Mouse (Mus musculus): ENCODE results near the gene Dnase1.

Dnase1 gene

GRCm38 (mm10) chr16:4036807-4037206 lies at the start of gene Dnase1:
TSS of gene Dnase1 (plus strand) at chr16:4036942.
- in situ Hi-C loops (cut with MboI, MseI): no loop called here

GRCm38 (mm10) chr16:3988410-3988809 lies 48.3 kb upstream of the Dnase1 start:
- in situ Hi-C loops (cut with MboI, MseI): no loop called here

DNA sequence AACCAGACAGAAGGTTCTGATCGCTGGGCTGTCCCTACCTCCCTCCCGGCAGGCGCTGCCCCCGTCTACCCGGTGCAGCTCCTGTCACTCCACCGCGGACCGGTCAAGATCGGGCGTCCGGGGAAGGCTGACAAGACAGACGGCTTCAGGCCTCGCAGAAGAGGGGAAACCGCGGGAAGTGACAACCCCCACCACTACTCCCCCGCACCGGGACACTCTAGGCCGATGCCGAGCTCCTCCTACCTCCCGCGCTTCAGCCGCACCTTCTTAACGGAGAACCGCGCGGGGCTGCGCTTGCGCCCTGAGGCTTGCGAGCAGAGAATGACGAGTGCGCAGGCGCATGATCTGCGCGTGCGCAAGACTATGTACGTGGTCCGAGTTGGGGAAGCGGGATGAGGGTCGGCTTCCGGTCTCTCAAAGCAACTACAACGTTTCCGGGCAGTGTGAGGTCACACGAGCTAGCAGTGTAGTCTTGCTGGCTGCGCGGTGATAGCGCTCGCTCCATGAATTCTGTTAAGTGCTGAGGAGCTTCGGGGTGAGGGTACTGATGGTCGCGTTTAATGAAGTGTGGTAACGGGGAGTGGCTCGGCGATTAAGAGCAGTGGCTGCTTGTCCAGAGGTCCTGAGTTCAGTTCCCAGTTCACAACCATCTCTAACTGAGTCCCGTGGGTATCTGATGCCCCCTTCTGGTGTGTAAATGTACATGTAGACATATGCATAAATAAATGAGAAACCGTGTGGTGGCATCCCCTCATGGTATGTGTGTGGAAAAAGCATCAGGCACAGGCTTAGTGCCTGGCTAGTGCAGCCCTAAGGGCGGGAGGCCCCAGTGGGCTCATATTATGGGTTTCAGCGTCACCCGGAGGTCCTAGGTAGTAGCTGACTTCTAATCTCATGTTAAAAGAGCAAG lies 33.0 kb upstream of the Dnase1 start, which contains the start of gene Slx4:
Gene Slx4 (minus strand): TSS at position 282 of the 910 bp plus-strand sequence.
- in situ Hi-C loops (cut with MboI, MseI): no loop called here

GRCm38 (mm10) chr16:4012882-4013570 lies 23.7 kb upstream of the Dnase1 start:
- in situ Hi-C loops (cut with MboI, MseI): no loop called here

GRCm38 (mm10) chr16:4014040-4014668 lies 22.6 kb upstream of the Dnase1 start:
- in situ Hi-C loops (cut with MboI, MseI): no loop called here

GRCm38 (mm10) chr16:4016786-4017185 lies 20.0 kb upstream of the Dnase1 start:
- in situ Hi-C loops (cut with MboI, MseI): loop anchor here (5.0 kb wide), 1 partner anchor 51 kb away; no protein-coding TSS in a partner anchor

GRCm38 (mm10) chr16:4017466-4017865 lies 19.3 kb upstream of the Dnase1 start:
- in situ Hi-C loops (cut with MboI, MseI): loop anchor here (5.0 kb wide), 1 partner anchor 50 kb away; no protein-coding TSS in a partner anchor

GRCm38 (mm10) chr16:4021241-4021640 lies 15.5 kb upstream of the Dnase1 start:
- in situ Hi-C loops (cut with MboI, MseI): no loop called here

DNA sequence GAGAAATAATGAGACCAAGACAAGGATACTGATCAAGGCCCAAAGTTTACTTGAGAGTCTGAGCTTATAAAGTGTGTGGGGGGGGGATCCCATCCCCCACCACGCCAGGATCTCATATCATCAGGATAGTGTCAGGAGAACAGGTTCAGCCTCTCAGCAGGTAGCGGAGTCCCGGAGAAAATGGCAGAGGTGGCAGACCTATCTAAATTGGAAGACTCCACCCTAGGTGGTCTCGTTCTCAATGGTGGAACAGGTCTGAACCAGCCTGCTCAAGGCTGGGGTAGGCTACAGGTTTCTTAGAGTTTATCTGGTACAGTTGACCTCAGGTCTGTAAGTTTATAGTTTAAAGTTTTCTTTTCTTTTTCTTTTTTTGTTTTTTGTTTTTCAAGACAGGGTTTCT lies 14.0 kb upstream of the Dnase1 start:
- in situ Hi-C loops (cut with MboI, MseI): no loop called here

GRCm38 (mm10) chr16:4026672-4027071 lies 10.1 kb upstream of the Dnase1 start:
- in situ Hi-C loops (cut with MboI, MseI): no loop called here

DNA sequence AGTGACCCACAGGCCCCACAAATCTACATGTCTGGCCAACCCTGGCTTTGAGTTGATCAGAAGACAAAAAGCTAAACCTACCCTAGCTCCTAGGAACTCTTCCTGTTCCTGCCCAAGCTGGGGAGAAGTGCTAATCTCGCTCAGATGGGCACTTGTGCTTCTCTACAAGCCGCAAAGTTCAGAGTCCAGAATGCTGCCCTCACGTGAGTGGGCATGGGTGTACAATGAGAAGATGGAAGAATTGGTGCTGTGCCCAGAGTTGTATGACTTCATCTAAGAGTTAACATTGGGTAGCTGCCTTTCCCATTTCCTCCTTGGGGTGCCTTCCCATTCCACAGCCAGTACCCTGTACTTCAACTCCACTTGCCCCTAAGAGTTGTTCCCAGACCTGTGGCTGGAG lies 9.5 kb upstream of the Dnase1 start:
- in situ Hi-C loops (cut with MboI, MseI): no loop called here

GRCm38 (mm10) chr16:4029371-4029841 lies 7.3 kb upstream of the Dnase1 start:
- in situ Hi-C loops (cut with MboI, MseI): no loop called here

DNA sequence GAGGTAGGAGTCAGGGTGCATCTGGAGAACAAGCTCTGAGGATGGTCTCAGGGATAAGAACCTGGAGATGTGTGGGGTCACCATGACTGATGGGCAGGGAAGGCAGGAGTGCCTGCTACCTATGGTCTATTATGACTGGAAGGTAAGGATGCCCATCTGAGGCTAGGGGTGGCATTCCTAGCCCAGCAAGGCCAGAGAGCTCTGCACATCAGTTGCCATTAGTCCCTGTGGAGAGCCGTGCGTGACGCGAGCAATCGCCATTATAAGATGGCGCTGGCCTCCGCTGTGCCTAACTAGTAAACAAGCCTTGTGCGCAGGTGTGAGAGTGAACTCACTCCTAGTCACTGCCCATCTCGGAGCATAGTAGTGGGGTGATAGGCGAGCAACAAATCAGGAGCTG lies 6.2 kb upstream of the Dnase1 start:
- in situ Hi-C loops (cut with MboI, MseI): no loop called here

DNA sequence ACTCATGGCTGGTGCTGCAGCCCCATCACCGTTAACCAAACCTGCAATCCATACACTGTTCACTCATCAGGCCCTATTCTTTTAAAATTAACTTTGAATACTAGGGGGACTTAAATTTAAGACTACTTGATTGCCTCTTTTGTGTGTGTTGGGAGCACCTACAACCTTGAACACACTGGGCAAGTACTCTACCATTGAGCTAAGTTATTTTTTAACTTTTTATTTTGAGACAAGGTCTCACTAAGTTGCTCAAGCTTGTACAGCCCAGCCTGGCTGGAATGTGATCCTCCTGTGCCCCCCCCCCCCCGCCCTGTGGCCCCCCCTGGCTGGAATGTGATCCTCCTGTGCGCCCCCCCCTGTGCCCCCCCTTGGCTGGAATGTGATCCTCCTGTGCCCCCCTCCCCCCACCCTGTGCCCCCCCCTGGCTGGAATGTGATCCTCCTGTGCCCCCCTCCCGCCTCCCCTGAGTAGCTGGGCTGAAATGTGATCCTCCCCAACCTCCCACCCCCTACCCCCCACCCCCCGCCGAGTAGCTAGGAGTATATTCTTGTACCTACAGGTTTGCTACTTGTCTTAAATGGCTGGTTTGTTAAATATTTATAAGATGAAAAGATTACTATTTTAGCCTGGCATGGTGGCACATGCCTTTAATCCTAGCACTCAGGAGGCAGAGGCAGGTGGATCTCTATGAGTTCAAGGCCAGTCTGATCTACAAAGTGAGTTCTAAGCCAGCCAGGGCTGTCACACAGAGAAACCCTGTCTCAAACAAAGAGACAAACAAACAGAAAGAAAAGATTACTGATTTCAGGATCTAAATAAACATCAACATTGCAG lies 5.1 kb upstream of the Dnase1 start:
- in situ Hi-C loops (cut with MboI, MseI): no loop called here

- in situ Hi-C loops (cut with MboI, MseI): no loop called here
These were observed 4.4 kb upstream of the Dnase1 start for GRCm38 (mm10) chr16:4032341-4032748.

- in situ Hi-C loops (cut with MboI, MseI): no loop called here
These were observed 2.8 kb upstream of the Dnase1 start for GRCm38 (mm10) chr16:4033971-4034370.

GRCm38 (mm10) chr16:4034476-4034875 lies 2.3 kb upstream of the Dnase1 start:
- in situ Hi-C loops (cut with MboI, MseI): no loop called here

DNA sequence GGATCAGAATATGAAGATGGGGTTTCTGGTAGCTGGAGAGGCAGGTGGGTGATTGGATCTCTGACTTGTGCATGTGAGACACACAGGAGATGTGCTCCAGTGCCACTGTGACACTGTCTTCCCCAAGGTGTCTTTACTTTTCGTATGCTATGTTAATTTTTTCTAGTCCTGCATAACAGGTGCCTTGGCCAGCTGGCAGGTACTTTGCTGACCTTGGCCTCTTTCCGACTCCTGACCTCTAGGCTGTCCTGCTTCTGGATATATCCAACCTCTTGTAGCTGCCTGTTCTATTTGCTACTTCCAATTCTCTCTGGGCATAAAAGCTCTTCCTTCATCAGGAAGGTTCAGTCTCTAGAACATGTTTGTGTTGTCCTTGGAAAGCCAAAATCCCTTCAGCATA lies 1.2 kb upstream of the Dnase1 start:
- in situ Hi-C loops (cut with MboI, MseI): no loop called here

DNA sequence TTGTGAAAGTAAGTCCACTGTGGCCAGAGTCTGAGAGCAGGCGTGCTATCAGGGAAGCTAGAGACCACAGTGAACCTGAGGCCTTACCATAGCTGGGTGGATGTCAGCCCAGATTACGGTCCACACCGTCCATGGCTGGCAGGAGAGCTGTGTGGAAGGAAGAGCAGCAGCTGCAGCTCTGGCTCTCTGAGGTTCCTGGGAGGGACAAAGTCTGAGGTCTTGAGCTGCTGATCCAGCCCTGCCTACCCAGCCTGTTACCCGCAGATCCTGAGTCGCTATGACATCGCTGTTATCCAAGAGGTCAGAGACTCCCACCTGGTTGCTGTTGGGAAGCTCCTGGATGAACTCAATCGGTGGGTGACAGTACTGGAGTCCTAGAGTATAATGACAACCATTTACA lies 948 bp downstream of the Dnase1 start:
- in situ Hi-C loops (cut with MboI, MseI): no loop called here

- in situ Hi-C loops (cut with MboI, MseI): no loop called here
These were observed 3.5 kb downstream of the Dnase1 start for GRCm38 (mm10) chr16:4040206-4040605.

- in situ Hi-C loops (cut with MboI, MseI): no loop called here
These were observed 4.9 kb downstream of the Dnase1 start for GRCm38 (mm10) chr16:4041646-4042045.

Data from T-helper 1 cell (primary cell).